In the genomic region with DNA sequence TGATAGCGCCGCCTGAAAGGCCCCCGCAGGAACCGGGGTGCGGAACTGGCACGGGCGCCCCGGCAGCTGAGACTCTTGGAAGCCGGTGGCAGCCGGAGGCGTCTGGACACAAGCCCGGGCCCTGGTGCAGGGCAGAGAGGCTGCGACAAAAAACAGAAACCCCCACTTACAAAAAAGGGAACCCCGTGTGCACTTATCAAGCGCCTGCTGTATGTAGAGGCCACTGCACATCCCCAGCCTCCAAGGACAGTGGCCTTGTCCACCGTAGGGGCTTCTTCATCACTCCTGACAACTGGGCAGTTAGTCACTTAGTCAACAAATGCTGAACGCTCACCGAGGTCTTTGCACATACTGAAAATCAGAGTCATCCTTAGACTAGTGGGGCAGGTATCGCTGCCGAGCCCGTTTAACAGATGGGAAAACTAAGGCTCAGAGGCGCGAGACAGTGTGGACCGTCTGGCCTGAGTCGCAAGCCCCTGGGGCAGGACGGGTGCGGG, we compare ENCODE assay signal across 9 mouse cellular contexts. TPM values are rescaled to one million over a fixed set of nuclear protein-coding genes. Genes with fewer than 3 reads are reported as not detected.
DNase-seq lines count a peak whose midpoint lies in the region; ATAC-seq and TF ChIP-seq lines count a peak whose summit lies in the region.
"Had no signal": no experiment of that assay in that cellular context is flagged by ENCODE, and none has a peak within 500 bp of the region (broad histone marks: within the 10 kb centered on the region; RNA-seq: fewer than 3 reads in every experiment).

No protein-coding gene starts in this region.

- TF ChIP-seq CTCF in ES-Bruce4 (IDR thresholded peaks at IDR 0.05; ENCODE audit: low read depth, low read length), result no peak
- no peak for TF ChIP-seq CTCF in layer of hippocampus, adult 2 months (conservative IDR thresholded peaks at IDR 0.05)
- no peak for TF ChIP-seq CTCF in kidney, adult 2 months (conservative IDR thresholded peaks at IDR 0.05; ENCODE audit: insufficient read depth, insufficient read length, low read depth, low read length)

- WGBS in heart, embryonic 10.5 days, result 22% methylated on average over 27 of the region's 27 CpGs
- 27% methylated on average over 27 of the region's 27 CpGs for WGBS in embryonic facial prominence, embryonic 12.5 days
- 26% methylated on average over 27 of the region's 27 CpGs for WGBS in stomach, embryonic 16.5 days
- 25% methylated on average over 27 of the region's 27 CpGs for WGBS in kidney, adult 2 months

- H3K9ac ChIP-seq in ES-Bruce4 (ENCODE audit: low read depth, poor library complexity, severe bottlenecking), result peak overlapping the region; percentile 24; the same call in 1 of the 2 replicates
- no peak overlapping the region; the same call in 1 of the 2 replicates for H3K9ac ChIP-seq in embryonic facial prominence, embryonic 12.5 days
- H3K9ac ChIP-seq in stomach, embryonic 16.5 days (ENCODE audit: low read length), result 0 out of 2 replicates have a peak overlapping the region, but pooled peaks have one; percentile 16

- intact Hi-C loops in heart, postnatal 36 days (cut with DNase I), result no loop called here

- H3K27ac ChIP-seq in heart, embryonic 10.5 days, result 0 out of 2 replicates have a peak overlapping the region, but pooled peaks have one; percentile 2
- no peak overlapping the region for H3K27ac ChIP-seq in ES-Bruce4 (ENCODE audit: insufficient read depth, low read length)
- no peak overlapping the region for H3K27ac ChIP-seq in embryonic facial prominence, embryonic 12.5 days
- H3K27ac ChIP-seq in layer of hippocampus, adult 2 months, result peak overlapping the region; percentile 78
- H3K27ac ChIP-seq in stomach, embryonic 16.5 days (ENCODE audit: low read length), result no peak overlapping the region
- H3K27ac ChIP-seq in kidney, adult 2 months (ENCODE audit: insufficient read depth, low read depth, low read length), result no peak overlapping the region

- peaks cover 7% of the 10 kb centered on the region for H3K9me3 ChIP-seq in heart, embryonic 10.5 days
- H3K9me3 ChIP-seq in ES-Bruce4 (replicated peaks; ENCODE audit: control insufficient read depth, insufficient read depth, low read length, poor library complexity, severe bottlenecking), result no peaks in the 10 kb centered on the region
- H3K9me3 ChIP-seq in embryonic facial prominence, embryonic 12.5 days, result no peaks in the 10 kb centered on the region
- no peaks in the 10 kb centered on the region for H3K9me3 ChIP-seq in stomach, embryonic 16.5 days (replicated peaks; ENCODE audit: control insufficient read depth, low read length)

- 0 out of 2 replicates have a peak, but pooled peaks cover 4% of the 10 kb centered on the region for H3K36me3 ChIP-seq in heart, embryonic 10.5 days
- H3K36me3 ChIP-seq in ES-Bruce4 (ENCODE audit: control insufficient read depth, insufficient read depth, low read length, poor library complexity, severe bottlenecking), result no peaks in the 10 kb centered on the region
- H3K36me3 ChIP-seq in embryonic facial prominence, embryonic 12.5 days, result no peaks in the 10 kb centered on the region
- no peaks in the 10 kb centered on the region for H3K36me3 ChIP-seq in stomach, embryonic 16.5 days (ENCODE audit: control insufficient read depth, insufficient read depth, low read length)
- H3K36me3 ChIP-seq in kidney, adult 2 months (ENCODE audit: control insufficient read depth, insufficient read depth, low read length), result no peaks in the 10 kb centered on the region

- H3K4me2 ChIP-seq in embryonic facial prominence, embryonic 12.5 days (replicated peaks), result peak overlapping the region; percentile 39; the same call in 1 of the 2 replicates
- no peak overlapping the region for H3K4me2 ChIP-seq in stomach, embryonic 16.5 days (ENCODE audit: low read depth, low read length)

- peaks cover 71% of the 10 kb centered on the region for H3K27me3 ChIP-seq in heart, embryonic 10.5 days (ENCODE audit: insufficient read depth, poor library complexity, severe bottlenecking)
- H3K27me3 ChIP-seq in ES-Bruce4 (ENCODE audit: control insufficient read depth, insufficient read depth, low read length, poor library complexity, severe bottlenecking), result peaks cover 7% of the 10 kb centered on the region; the same call in 1 of the 2 replicates
- peaks cover 68% of the 10 kb centered on the region for H3K27me3 ChIP-seq in embryonic facial prominence, embryonic 12.5 days
- H3K27me3 ChIP-seq in stomach, embryonic 16.5 days (ENCODE audit: control insufficient read depth, insufficient read depth, low read length), result peaks cover 43% of the 10 kb centered on the region
- no peaks in the 10 kb centered on the region for H3K27me3 ChIP-seq in kidney, adult 2 months (replicated peaks; ENCODE audit: control insufficient read depth, insufficient read depth, low read length)

- no peak for ATAC-seq in embryonic facial prominence, embryonic 12.5 days (ENCODE audit: insufficient number of reproducible peaks, insufficient read depth, low FRiP score, low TSS enrichment)
- no peak for ATAC-seq in stomach, embryonic 16.5 days (ENCODE audit: insufficient read depth, low FRiP score)

- no peak for TF ChIP-seq POLR2A in ES-Bruce4 (IDR thresholded peaks at IDR 0.05; ENCODE audit: insufficient read depth, low read length)
- no peak for TF ChIP-seq POLR2A in kidney, adult 2 months (IDR thresholded peaks at IDR 0.05; ENCODE audit: low read depth, low read length)

- no peak for TF ChIP-seq EP300 in ES-Bruce4 (IDR thresholded peaks at IDR 0.05; ENCODE audit: insufficient read depth, low read depth, low read length)

- H3K4me3 ChIP-seq in heart, embryonic 10.5 days, result peak overlapping the region; percentile 44
- peak overlapping the region; percentile 20; the same call in 1 of the 2 replicates for H3K4me3 ChIP-seq in ES-Bruce4 (ENCODE audit: low read depth, low read length)
- 0 out of 2 replicates have a peak overlapping the region, but pooled peaks have one; percentile 26 for H3K4me3 ChIP-seq in embryonic facial prominence, embryonic 12.5 days
- no peak overlapping the region; the same call in 1 of the 2 replicates for H3K4me3 ChIP-seq in layer of hippocampus, adult 2 months
- peak overlapping the region; percentile 31; the same call in 1 of the 2 replicates for H3K4me3 ChIP-seq in stomach, embryonic 16.5 days (replicated peaks; ENCODE audit: low read length)
- H3K4me3 ChIP-seq in kidney, adult 2 months (ENCODE audit: insufficient read depth, low read depth, low read length), result no peak overlapping the region

- H3K4me1 ChIP-seq in heart, embryonic 10.5 days, result peaks cover 40% of the 10 kb centered on the region
- H3K4me1 ChIP-seq in ES-Bruce4 (ENCODE audit: control insufficient read depth, insufficient read depth, low read length), result peaks cover 8% of the 10 kb centered on the region
- H3K4me1 ChIP-seq in embryonic facial prominence, embryonic 12.5 days, result peaks cover 28% of the 10 kb centered on the region
- H3K4me1 ChIP-seq in stomach, embryonic 16.5 days (ENCODE audit: control insufficient read depth, insufficient read depth, low read length), result peaks cover 10% of the 10 kb centered on the region
- H3K4me1 ChIP-seq in kidney, adult 2 months (ENCODE audit: control insufficient read depth, insufficient read depth, low read length), result no peaks in the 10 kb centered on the region

- DNase-seq in heart, embryonic 10.5 days (ENCODE audit: low spot score), result no peak
- DNase-seq in heart, postnatal 36 days, result no peak
- DNase-seq in layer of hippocampus, adult 2 months (ENCODE audit: low spot score in 2 of 2), result peak in 1 of 2 experiments; percentile 71
- no peak for DNase-seq in ovary, adult 18-20 months (ENCODE audit: low spot score)
- DNase-seq in kidney, adult 2 months, result no peak

RNA-seq across cellular contexts. Expression of a gene that starts 1.7 kb away (rescaled TPM):
- polyA plus RNA-seq in heart, embryonic 10.5 days (2016; fragmentation: Nextera tagmentation; extraction: Ambion mirVana), result not detected in 2 replicates
- total RNA-seq in heart, postnatal 36 days (2021), result not detected
- polyA plus RNA-seq in ES-Bruce4 (2011; ENCODE audit: insufficient read depth, insufficient read length, low read depth, missing spikeins), result not detected in 2 replicates
- polyA plus RNA-seq in embryonic facial prominence, embryonic 12.5 days (2016; fragmentation: Nextera tagmentation; extraction: Ambion mirVana), result not detected in 2 replicates
- not detected for total RNA-seq in layer of hippocampus, adult 2 months (2021)
- polyA plus RNA-seq in stomach, embryonic 16.5 days (2015; fragmentation: Nextera tagmentation; extraction: Ambion mirVana), result not detected in 2 replicates
- 0.17 and 0.52 TPM in 2 replicates for polyA plus RNA-seq in kidney, adult 2 months (2012; rRNA removed)
- total RNA-seq: MEL had no signal

RNA-seq across cellular contexts. Expression of a gene that starts 34.2 kb away (rescaled TPM):
- polyA plus RNA-seq in heart, embryonic 10.5 days (2016; fragmentation: Nextera tagmentation; extraction: Ambion mirVana), result 50.4 and 73.5 TPM in 2 replicates
- 10 to 100 TPM; 45.8 to 47.7 TPM for total RNA-seq in heart, postnatal 36 days (2021)
- polyA plus RNA-seq in ES-Bruce4 (2011; ENCODE audit: insufficient read depth, insufficient read length, low read depth, missing spikeins), result 149 and 159 TPM in 2 replicates
- 158 and 167 TPM in 2 replicates for polyA plus RNA-seq in embryonic facial prominence, embryonic 12.5 days (2016; fragmentation: Nextera tagmentation; extraction: Ambion mirVana)
- total RNA-seq in layer of hippocampus, adult 2 months (2021), result 100 to 1,000 TPM; 666 to 670 TPM
- 58.5 and 61.9 TPM in 2 replicates for polyA plus RNA-seq in stomach, embryonic 16.5 days (2015; fragmentation: Nextera tagmentation; extraction: Ambion mirVana)
- 38.8 and 48.0 TPM in 2 replicates for polyA plus RNA-seq in kidney, adult 2 months (2012; rRNA removed)

RNA-seq across cellular contexts. Expression of a gene that starts 43.7 kb away (rescaled TPM):
- 0.33 and 0.50 TPM in 2 replicates for polyA plus RNA-seq in heart, embryonic 10.5 days (2016; fragmentation: Nextera tagmentation; extraction: Ambion mirVana)
- total RNA-seq in heart, postnatal 36 days (2021), result under 1 TPM in 1 of 2 experiments, not detected in 1; 0.22 TPM
- 1.1 and 2.3 TPM in 2 replicates for polyA plus RNA-seq in ES-Bruce4 (2011; ENCODE audit: insufficient read depth, insufficient read length, low read depth, missing spikeins)
- 1.4 and 1.7 TPM in 2 replicates for polyA plus RNA-seq in embryonic facial prominence, embryonic 12.5 days (2016; fragmentation: Nextera tagmentation; extraction: Ambion mirVana)
- total RNA-seq in layer of hippocampus, adult 2 months (2021), result 1 to 10 TPM; 3.5 to 5.1 TPM
- polyA plus RNA-seq in stomach, embryonic 16.5 days (2015; fragmentation: Nextera tagmentation; extraction: Ambion mirVana), result 17.5 and 21.3 TPM in 2 replicates
- 1.7 and 2.1 TPM in 2 replicates for polyA plus RNA-seq in kidney, adult 2 months (2012; rRNA removed)

Comparison
In these comparisons a context has a peak if more than half of its experiments do, and no peak if none do; other contexts are left out.
1. H3K27ac ChIP-seq: peak in heart, embryonic 10.5 days (single experiment) and layer of hippocampus, adult 2 months (single experiment); none in ES-Bruce4 (single experiment), embryonic facial prominence, embryonic 12.5 days (single experiment), stomach, embryonic 16.5 days (single experiment) and kidney, adult 2 months (single experiment).
2. H3K4me3 ChIP-seq: peak in heart, embryonic 10.5 days (single experiment), ES-Bruce4 (single experiment), embryonic facial prominence, embryonic 12.5 days (single experiment) and stomach, embryonic 16.5 days (single experiment); none in layer of hippocampus, adult 2 months (single experiment) and kidney, adult 2 months (single experiment).